Mouse (Mus musculus) megakaryocyte-erythroid progenitor cell, adult 5 weeks (primary cell): ENCODE results near the gene Galntl6. TPM values are rescaled to one million over a fixed set of nuclear protein-coding genes. Genes with fewer than 3 reads are reported as not detected.

Experiments used
- polyA plus RNA-seq: library from polyadenylated mRNA; stranded (reverse); fragments of >175 nt; gene quantifications from 2 replicates; pipeline ENCODE4 v1.2.3, GENCODE M21; 2012

Galntl6 gene
- not detected in 2 replicates for polyA plus RNA-seq

DNA sequence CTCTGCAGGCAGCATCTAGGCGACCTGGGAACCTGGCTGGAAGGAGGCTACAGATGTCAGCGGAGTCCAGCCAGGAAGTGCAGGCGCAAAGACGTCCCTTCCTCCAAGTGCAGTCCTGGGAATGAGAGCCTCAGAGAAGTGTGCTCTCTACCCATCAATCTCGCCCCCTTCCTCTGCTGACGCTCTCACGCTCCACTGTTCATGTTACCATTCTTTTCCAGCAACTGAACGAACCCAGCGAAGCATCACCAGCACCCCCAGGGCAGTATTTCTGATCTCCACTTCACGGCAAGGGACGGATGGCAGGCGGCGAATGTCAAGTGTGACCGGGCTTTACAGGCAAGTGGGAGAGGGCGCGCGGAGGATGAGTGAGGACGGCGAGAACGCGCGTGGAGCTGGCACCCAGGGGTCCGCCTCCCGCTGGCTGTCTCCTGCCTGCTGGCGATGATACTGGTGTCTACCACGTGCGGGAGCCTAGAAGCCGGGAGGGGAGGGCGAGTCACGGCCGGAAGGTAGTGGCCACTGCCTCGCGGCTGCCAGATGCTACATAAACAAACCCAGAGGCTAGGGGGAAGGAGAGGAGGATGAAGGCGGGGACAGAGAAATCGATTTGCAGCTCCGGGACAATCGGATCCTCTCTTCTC, at the start of gene Galntl6:
TSS of gene Galntl6 (minus strand) at position 445 of the 644 bp plus-strand sequence.

DNA sequence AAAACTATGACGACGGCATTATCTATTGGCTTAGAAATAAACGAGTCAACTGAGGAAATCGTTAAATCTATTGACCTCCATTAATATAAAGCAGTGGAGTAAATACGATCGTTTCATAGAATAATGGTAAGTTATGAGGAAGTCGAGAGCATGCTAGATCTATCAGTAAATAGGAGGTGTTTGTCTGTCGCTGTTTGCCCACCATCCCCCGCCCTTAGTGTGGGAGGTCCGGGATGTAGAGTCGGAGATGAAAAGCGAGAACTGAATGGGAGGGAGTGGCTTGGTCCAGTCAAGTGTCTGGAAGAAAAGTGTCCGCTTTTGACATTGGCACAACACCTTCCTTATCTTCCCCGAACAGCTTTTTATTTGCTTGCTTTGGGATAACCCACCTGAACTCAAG, 763 bp downstream of the Galntl6 start, which contains the start of gene BC030500:
TSS of gene BC030500 (plus strand) at position 79 of the 400 bp plus-strand sequence.

Other genes starting within 250 kb of the Galntl6 start
- gene BC030500, start 885 bp downstream of the Galntl6 start, polyA plus RNA-seq: not detected in 2 replicates